Mouse (Mus musculus): Measurements from ENCODE around the gene Suclg1.

- TF ChIP-seq POLR2A (IDR thresholded peaks at IDR 0.05; ENCODE audit: insufficient read length, low read depth) (no peak), E2F4 (IDR thresholded peaks at IDR 0.05; ENCODE audit: insufficient read depth) (no peak), MYOG (IDR thresholded peaks at IDR 0.05; ENCODE audit: control insufficient read depth in 1 of 3, insufficient read depth in 1 of 3, insufficient read length in 2 of 3, low read depth in 2 of 3) (no peak), CEBPB (IDR thresholded peaks at IDR 0.05; ENCODE audit: insufficient read depth, poor library complexity, severe bottlenecking) (no peak), MYOD1 (IDR thresholded peaks at IDR 0.05; ENCODE audit: control insufficient read depth in 1 of 3, insufficient read length in 2 of 3, low read depth in 2 of 3) (no peak), MAX (IDR thresholded peaks at IDR 0.05; ENCODE audit: low read depth) (no peak), USF1 (IDR thresholded peaks at IDR 0.05; ENCODE audit: low read depth) (no peak), TCF12 (IDR thresholded peaks at IDR 0.05; ENCODE audit: insufficient read depth, poor library complexity, severe bottlenecking) (no peak), POLR2AphosphoS2 (IDR thresholded peaks at IDR 0.05; ENCODE audit: insufficient read length, low read depth) (no peak)
Observed at GRCm38 (mm10) chr6:73234302-73234900, 13.8 kb upstream of the Suclg1 start.
